Mouse (Mus musculus) adrenal gland, adult 2 months (tissue): ENCODE results near the gene Zfp316. TPM values are rescaled to one million over a fixed set of nuclear protein-coding genes. Genes with fewer than 3 reads are reported as not detected.
A peak's percentile ranks its signal among the peaks of the same experiment; 100 is the strongest.

Experiments used
- DNase-seq: peaks from one replicate; pipeline ENCODE4 v3.0.0; 2021
- long read RNA-seq: library from polyadenylated mRNA; stranded (forward); transcript quantifications from one replicate; pipeline ENCODE4 v2.0.0, GENCODE M21; 2021
- polyA plus RNA-seq: library from polyadenylated mRNA; depleted of rRNA; stranded (reverse); fragments of >200 nt; gene quantifications from 2 replicates; pipeline ENCODE4 v1.2.3, GENCODE M21; 2012; rRNA removed
- total RNA-seq, 2 experiments: library from RNA; stranded (reverse); gene quantifications; 2 replicates each; pipeline ENCODE4 v1.2.3; 2021

Zfp316 gene
- total RNA-seq, result 1 to 10 TPM; 4.6 to 9.8 TPM
- polyA plus RNA-seq, result 21.0 and 25.5 TPM in 2 replicates
- long read RNA-seq, full-length matches to known transcripts, result 14 of 15 reads
- long read RNA-seq, partial matches to known transcripts, result 1 of 15 reads
- long read RNA-seq, other reads (novel, unspliced or antisense), result 0 of 15 reads

DNA sequence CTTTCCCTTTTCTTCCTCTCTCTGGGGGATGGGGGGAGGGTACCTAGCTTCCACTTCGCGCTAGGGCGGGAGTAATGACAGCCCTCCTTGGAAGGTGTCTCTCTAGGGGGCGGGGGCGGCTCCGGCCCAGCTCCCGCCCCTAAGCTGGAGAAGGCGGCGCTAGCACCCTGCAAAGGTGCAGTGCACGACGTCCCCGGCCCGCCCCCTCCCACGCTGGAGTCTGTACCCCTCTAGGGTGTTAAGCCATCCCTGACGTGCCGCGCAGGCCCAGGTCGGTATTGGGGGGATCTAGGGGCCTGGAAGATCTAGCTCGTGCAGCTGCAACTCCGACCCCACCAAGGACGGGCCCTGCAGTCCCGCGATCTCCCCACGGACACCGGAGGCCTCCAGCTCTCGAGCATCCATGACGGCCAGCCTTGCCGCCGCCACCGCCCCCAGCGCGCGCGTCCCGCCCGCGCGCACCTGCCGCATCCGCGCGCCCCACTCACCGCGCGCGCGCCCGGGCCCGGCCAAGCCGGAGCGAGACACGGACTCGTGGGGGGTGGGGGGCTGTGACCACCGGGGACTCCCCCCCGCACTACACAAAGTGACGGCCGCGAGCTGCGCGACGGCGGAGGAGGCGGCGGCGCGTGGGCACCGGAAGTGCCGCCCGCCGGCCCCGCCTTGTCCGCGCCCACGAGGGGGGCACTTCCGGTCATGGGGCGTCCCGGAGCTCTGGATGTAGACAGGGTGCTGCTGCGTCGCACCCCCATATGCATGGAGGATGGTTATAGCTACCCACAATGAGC is at the start of gene Zfp316:
Zfp316 (minus strand) TSS at position 660 of the 788 bp plus-strand sequence.
- peak; percentile 83 for DNase-seq

DNA sequence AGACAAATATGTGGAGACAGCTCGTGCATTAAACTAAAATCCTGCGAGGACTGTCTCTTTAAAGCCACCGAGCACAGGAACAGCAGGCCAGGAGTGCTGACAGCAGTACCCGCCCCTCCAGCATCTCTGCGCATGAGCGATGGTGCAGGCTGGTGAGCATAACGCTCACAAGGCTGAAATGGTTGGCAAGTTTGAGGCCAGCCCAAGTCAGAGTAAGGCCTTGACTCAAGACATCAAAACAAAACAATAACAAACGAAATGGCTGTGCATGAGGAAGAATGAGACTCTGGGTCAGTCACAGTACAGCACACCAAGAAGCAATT is 47.4 kb upstream of the Zfp316 start:
- DNase-seq, result peak; percentile 80

DNA sequence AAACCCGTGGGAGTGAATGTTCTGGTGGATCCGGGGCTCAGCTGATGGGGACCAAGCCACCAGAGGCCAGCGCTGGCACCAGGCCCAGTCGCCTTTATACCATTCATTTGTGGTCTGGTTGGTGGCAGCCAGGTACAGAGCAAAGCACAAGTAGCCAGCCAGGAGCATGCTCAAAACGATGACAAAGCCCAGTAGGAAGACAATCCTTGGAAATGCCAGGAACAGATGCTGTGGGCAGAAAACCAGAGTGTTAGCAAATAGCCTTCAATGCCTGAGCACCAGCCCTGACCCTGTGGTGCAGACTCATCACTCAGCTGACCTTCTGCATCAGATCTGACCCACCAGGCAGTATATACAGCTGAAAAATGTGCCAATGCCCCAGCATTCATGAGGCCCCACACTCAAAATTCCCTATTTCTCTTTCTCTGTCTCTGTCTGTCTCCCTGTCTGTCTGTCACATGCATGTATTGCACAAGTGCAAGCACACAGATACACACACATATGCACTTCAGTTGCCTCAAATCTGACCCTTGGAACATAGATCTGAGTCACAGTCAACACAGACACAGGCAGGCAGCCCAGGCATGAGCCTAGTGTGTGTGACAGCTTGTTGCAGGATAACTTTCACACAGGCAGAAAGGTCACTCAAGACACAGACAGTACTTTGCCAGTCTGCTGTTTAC is 46.9 kb upstream of the Zfp316 start:
- DNase-seq, result peak; percentile 81

DNA sequence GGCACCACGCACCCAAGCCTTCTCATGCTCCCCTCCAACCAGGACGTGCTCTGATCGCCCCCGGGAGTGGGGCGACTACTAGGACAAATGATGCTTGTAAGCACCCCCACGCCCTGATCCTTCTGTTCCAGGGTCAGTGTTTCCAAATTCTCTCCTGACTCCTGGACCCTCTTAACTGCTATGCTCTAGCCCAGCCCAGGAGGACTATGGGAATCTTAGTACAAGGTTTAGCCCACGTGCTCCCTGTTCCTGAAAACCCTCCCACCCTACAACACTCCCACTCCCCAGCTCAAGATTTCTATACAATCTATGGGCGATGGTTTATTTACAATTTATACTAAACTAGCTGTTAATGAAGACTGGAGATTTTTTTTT is 45.7 kb upstream of the Zfp316 start:
- DNase-seq, result no peak

DNA sequence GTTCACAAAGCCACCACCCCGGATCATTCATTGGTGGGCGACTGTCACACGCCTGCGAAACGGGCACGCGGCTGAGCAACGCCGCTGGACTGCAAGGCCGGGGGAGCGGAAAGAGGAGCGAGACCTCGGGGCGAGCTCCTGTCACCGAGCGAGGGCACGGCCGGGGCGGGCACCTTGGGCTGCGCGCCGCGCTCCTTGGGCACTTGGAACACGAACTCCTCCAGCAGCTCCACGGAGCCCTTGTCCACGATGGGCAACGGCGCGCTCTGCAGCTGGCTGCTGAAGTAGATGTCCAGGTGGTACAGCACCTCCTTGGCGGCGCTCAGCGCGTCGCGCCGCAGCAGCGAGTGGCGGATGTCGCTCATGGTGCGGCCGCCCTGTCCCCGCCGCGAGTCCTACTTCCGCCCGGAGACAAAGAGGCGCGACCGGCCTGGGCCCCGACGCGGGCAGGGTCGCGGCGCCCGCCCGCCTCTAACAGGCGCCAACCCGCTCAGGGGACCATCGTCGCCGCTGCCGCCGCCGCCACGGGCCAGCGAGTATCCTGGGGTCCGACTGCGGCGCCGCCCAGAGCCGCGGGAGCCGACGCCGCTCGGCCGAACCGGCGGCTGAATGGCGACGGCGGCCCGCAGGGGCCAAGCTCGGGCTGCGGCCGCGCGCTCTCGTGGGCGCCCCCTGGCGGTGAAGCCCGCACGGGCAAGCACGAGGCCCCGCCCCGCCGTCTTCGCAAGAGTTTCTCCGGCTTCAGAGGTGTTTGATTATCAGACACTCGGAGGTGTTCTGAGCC is 45.1 kb upstream of the Zfp316 start, which contains the start of gene E130309D02Rik:
E130309D02Rik (minus strand) TSS at position 631 of the 784 bp plus-strand sequence.
- DNase-seq, result peak; percentile 92

DNA sequence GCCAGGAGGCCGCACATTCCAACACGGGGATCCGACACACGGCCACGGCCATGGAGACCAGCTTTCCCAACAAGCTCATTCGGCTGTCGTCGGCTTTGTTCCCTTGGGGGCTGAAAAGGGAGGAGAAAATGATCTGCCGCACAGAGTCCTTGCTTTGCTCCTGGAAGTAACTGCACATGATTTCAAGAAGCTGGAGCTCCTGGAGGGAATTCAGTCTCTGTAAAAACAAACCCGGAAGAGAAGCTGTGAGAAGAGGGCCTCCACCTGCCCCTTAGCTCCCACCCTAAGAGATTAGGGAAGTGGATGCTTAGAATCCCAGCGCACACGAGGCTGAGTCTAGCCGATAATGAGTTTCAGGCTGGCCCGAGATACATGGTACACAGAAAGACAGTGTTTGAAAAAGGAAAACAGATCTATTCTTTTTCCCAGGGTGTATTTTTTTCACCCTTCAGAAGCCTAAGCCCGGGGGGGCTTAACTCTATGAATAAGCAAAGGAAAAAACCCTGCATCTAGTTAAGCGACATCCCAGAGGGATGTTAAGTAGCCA is 44.4 kb upstream of the Zfp316 start:
- peak; percentile 24 for DNase-seq

DNA sequence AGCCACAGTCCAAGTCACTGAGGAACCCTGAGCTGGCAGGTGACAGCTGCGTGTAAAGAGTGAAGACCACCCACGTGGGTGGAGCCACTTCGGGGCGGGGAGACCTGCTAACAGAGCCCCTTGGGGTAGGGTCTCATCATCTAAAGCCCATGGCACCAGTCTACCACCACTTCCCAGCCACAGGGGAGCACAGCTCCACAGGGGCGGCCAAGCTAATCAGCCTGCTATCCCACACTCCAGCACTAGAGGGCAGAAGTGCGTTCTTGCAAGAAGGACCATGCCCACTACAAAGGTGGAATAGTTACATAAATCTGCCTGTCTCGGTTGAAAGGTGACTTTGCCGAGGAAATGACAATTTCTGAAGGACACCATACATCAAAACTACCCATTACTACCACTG is 42.1 kb upstream of the Zfp316 start:
- peak; percentile 62 for DNase-seq

DNA sequence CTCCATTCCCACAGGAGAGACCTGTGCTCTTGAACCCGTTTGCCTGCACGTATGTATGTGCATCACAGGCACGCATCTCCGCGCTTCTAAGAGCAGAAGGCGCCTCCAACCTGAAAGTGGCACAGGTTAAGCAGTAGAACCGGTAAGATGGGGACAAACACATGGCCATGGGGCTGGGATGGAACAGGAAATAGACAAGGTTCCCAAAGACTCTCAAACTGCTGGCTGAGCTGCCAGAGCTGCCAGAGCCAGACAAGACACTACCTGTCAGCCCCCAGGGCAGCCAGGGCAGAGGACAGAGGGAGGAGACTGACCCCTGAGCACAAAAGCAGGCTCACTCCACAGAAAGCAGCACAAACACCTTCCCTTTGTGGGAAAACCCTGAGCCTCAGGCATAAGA is 40.1 kb upstream of the Zfp316 start:
- DNase-seq, result no peak

DNA sequence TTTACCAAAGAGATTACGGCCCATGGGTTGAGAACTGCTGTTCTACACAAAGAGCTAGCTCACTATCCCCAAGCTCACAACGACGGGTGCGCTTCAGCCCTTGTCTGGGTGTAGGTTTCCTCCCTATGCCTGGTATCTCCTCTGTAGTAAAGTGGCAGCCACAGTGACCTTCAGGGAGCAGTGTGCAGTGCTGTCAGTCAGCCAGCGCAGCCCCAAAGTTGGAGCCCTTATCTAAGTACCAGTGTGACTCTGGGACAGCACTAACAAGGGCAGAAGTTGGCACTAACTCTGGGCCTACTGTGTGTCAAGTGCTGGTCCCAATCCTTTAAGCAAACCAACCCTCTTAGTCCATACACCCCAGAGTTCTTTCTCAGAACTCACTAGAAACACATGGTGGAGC is 39.0 kb upstream of the Zfp316 start:
- DNase-seq, result no peak

DNA sequence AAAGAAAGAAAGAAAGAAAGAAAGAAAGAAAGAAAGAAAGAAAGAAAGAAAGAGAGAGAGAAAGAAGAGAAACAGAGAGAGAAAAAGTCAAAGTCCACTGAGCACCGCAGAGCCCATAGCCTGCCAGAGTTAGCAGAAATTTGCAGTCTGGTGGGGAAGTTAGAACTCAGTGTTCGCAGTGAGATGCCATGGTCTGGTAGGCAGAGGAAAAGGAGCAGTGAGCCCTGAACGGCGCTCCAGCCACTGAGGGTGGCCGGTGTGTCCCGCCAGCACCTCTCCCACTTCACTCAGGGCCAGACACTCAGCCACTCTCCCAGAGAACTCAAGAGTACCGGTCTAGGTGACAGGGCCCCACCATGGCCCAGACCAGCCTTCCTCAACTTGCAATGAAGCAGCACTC is 34.4 kb upstream of the Zfp316 start:
- no peak for DNase-seq

DNA sequence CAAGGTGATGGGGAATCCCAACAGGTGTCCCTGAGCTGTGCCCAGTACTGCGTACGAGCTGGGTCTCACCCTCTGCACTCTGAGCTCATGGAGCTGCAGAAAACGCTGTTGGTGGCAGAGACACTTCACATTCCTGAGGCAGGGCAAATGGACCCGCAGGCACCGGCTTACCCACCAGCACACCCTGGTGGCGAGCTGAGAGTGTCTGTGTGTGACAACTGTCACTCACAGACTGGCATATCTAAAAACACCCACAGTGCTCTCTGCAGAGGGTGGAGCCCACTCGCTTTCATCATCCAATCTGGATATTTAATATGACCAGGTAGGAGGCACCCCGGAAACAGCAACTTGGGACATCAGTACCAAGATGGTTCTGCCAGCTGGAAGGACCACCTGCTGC is 31.5 kb upstream of the Zfp316 start:
- no peak for DNase-seq

DNA sequence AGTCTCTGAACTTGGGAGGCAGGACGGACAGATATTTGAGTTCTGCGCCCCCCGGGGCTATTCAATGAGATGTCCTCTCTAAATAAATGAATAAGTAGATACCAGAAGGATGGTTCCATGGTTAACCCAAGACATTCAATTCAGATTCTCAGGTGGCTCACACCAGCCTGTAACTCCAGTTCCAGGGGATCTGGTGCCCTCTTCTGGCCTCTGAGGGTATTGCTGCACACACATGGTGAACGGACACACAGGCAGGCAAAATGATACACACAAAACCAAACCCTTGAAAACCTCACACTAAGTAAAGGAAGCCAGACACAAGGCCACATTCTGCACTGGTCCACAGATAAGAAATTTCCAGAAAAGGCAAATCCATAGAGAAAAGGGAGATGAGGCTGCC is 29.9 kb upstream of the Zfp316 start:
- DNase-seq, result peak; percentile 41

DNA sequence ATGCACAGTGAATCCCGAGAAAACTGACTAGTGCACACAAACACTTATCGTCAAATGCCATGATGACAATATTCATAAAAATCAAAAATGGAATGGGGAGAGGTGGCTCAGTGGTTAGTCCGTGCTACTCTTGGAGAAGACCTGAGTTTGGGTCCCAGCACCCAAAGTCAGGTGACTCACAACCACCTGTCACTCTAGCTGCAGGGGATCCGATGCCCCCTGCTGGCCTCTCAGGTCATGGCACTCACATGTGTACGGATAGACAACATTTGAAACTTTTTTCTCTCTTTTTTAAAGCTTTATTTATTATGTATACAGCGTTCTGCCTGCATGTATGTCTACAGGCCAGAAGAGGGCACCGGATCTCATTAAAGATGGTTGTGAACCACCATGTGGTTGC is 28.6 kb upstream of the Zfp316 start:
- no peak for DNase-seq

DNA sequence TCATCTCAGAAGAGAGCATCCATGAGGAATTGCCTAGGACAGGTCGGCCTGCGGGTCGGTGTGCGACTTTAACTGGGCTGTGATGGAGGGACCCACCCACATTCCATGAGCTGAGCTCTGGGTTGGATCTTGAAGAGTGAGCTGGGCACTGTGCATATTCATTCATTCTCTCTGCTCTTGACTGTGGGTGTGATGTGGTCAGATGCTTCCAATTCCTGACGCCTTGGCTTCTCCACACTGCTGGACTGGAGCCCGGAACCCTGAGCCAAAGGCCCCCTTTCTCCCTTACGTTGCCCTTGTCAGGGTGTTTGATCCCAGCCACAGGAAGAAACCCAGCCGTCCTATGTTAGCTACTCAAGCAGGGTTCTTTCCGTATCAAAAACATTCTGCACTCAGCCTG is 28.2 kb upstream of the Zfp316 start:
- DNase-seq, result no peak

DNA sequence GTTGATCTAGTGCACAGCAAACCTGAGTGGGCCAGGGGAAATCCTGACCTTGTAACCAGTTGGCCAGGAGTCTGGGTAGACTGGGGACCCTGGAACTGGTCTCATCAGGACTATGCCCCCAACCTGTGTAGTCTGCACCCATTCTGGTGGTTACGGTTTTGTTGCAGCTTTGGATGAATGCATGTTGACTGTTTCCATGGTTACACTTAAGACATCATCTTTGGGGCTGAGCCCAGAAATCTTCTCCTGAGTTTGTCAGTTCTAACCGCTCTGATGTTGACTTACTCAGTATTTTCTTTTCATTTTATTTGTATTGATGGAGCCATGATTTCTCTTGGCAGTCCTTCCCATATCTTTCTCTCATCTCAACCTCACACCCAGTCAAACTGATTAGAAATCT is 25.5 kb upstream of the Zfp316 start:
- no peak for DNase-seq

DNA sequence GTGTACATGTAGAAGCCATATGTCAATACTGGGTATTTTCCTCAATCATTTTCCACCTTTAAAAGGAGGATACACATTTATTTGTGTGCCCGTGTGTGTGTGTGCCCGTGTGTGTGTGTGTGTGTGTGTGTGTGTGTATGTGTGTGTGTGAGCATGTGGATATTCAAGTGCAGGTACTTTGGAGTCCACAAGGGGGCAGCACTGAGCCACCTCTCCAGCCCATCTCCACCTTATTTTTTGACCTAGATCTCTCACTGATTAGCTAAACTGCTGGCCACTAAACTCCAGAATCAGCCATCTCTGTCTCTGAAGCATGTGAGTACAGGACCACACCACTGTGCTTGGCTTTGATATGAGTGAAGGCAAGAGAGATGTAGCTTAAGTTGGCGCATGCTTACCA is 25.0 kb upstream of the Zfp316 start:
- no peak for DNase-seq

DNA sequence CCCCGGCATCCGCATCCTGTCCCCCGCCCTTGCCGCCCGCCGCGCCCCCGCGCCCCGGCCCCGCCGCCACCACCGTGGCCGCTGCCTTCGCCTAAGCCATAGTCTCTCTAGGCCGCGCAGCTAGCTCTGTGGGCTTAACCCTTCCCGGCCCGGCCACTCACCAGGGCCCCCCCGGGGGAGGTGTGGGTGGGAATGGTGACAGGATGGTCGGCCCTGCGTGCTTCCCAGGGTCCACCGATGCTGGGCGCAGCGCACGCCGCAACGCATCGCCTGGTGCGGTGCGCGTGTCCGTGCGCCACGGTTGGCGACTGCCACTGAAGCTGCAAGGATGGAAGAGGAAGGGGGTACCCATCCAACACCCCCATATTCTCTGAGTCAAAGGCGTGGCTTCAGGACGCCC is 23.6 kb upstream of the Zfp316 start, which contains the start of gene Zfp853:
Zfp853 (minus strand) TSS at position 220 of the 400 bp plus-strand sequence.
- no peak for DNase-seq

DNA sequence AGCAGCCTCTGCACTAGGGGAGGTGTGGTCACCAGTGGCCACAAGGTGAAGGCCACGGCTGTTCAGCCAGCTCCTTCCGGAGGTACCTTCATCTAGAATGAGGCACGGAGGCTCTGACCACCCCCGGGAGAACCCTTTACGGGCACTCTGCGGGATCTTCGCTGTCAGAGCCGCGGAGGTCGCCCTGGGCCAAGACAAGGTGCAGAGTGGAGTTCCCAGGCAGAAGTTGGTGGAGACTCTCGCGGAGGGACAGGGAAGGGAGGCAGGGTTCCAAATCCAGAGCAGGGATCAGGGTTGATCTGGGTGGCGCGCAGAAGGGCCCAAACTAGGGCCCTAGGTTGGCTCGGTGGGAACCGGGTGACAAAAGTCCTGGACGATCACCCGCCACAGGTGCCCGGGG is 23.1 kb upstream of the Zfp316 start:
- no peak for DNase-seq

DNA sequence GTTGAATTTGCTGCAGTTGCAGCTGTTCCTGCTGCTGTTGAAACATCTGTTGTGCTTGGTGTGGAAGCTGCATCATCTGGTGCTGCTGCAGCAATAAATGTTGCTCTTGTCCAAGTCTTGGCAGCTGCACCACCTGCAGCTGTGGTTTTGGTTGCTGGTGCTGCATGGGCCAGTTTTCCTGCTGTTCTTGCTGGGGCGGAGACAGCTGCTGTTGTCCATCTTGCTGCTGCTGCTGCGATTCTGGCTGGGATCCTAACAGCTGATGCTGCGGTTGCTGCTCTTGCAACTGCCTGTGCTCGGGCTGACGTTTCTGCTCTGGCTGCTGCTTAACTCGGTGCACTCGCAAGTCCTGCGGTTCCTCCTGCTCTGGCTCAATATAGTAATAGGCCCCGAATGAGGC is 19.5 kb upstream of the Zfp316 start:
- DNase-seq, result no peak

DNA sequence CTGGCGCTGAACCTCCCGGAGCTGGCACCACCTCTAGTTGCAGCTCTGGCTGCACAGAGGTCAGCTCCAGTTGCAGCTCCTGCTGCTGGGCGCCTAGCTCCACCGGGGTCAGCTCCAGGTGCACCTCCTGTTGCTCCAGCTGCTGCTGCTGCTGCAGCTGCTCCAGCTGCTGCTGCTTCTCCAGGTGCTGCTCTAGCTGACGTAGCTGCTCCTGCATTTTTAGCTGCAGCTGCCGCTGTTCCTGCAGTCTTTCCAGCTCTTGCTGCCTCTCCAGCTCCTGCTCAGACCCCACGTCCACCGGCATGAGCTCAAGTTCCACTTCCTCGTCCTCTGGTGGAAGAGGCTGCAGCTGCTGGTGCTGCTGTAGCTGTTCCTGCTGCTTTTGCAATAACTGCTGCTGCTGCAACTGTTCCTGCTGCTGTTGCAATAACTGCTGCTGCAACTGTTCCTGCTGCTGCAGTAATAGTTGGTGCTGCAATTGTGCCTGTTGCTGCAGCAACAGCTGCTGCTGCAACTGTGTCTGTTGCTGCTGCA is 18.6 kb upstream of the Zfp316 start:
- DNase-seq, result no peak

DNA sequence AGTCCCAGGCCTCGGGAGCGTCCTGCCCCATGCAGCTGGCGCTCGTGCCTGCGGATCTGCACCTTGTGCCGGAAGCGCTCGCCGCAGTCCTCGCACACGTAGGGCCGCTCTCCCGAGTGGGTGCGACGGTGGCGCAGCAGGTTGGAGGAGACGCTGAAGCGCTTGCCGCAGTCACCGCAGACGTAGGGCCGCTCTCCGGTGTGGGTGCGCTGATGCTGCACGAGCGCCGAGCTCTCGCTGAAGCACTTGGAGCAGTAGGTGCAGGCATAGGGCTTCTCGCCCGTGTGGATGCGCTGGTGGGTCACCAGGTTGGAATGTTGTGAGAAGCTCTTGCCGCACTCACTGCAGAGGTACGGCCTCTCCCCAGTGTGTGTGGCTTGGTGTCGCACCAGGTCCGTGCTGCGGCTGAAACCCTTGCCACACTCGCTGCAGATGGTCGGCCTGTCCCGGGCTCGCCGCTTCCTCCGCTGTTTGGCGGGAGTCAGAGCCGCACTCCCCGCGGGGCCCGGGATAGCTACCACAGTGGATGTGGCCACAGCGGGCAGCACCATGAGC is 18.0 kb upstream of the Zfp316 start:
- no peak for DNase-seq

DNA sequence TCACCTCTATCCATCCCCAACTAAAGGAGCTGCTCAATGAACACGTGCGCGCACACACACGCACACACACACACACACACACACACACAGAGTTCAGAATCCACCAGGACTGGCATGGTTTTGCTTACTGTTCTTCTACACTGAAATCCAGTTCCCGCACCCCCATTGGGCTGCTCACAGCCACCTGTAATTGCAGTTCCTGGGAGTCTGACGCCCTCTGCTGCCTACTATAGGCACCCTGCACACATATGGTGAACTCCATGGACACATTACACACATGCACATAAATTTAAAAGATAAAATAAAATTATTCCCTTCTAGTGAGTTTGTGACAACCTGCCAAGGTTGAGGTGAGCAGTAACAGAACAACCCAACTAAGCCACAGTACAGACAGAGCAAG is 14.9 kb upstream of the Zfp316 start:
- no peak for DNase-seq
